Mouse (Mus musculus) T-cell, adult 2 months (primary cell): ENCODE data around the gene Rab26.

Source experiments
- DNase-seq: peaks from one replicate; pipeline ENCODE4 v3.0.0; 2022; ENCODE audit warnings: low spot score

The Rab26 gene

GRCm38 (mm10) chr17:24477985-24478600 lies 55.9 kb downstream of the Rab26 start:
- no peak for DNase-seq
